Mouse (Mus musculus) CH12.LX (cell line): ENCODE results near the gene Hoxc5.

Source experiments
- BHLHE40 ChIP-seq: IDR thresholded peaks from 2 replicates; pipeline ENCODE4 v1.6.1; 2011; ENCODE audit warnings: mild to moderate bottlenecking, low read depth, low read length, improper control_type of control experiment
- CHD2 ChIP-seq: IDR thresholded peaks from 2 replicates; pipeline ENCODE4 v1.6.1; 2011; ENCODE audit warnings: low read length, improper control_type of control experiment
- CTCF ChIP-seq, 2 experiments: IDR thresholded peaks in 1 of 2; conservative IDR thresholded peaks in 1 of 2; 2 replicates each; pipeline ENCODE4 v1.5.1; 2011 to 2012; ENCODE audit warnings: low read depth in 2 of 2, low read length in 2 of 2, improper control_type of control experiment in 1 of 2, inconsistent platforms in 1 of 2, mild to moderate bottlenecking in 1 of 2, moderate library complexity in 1 of 2
- POLR2A ChIP-seq: IDR thresholded peaks from 2 replicates; pipeline ENCODE4 v1.6.1; 2011; ENCODE audit warnings: low read depth, mild to moderate bottlenecking, improper control_type of control experiment, low read length
- USF2 ChIP-seq: conservative IDR thresholded peaks from 2 replicates; pipeline ENCODE4 v1.6.1; 2011; ENCODE audit warnings: low read depth, low read length, improper control_type of control experiment

DNA sequence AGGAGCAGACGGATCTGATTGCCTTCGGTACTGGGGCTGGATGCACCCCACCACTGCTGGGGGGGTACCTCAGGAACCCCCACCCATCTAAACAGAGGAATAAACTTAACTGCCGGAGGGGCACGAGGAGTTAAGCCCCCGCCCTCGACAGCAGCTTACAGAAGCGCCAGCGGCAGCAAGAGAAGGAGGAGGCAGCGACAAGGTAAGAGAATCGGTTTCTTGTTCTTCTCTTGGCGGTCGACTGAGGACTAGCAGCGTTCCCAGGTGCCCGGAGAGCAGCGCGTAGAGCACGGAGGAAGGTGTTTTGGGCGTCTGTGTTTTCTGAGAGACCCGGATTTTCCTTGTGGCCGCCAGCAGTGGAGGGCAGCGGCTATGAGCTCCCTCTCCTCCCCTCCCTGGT, 5.0 kb downstream of the Hoxc5 start:
- no peak for TF ChIP-seq CHD2
- no peak for TF ChIP-seq CTCF (conservative IDR thresholded peaks at IDR 0.05 in 1 of 2, IDR thresholded peaks at IDR 0.05 in 1 of 2; ENCODE audit: low read depth in 2 of 2, low read length in 2 of 2)
- no peak for TF ChIP-seq BHLHE40
- TF ChIP-seq POLR2A, result no peak
- no peak for TF ChIP-seq USF2
